Mouse (Mus musculus) liver, embryonic 14.5 days (tissue): ENCODE measurements around the gene Slc22a27. TPM values are rescaled to one million over a fixed set of nuclear protein-coding genes. Genes with fewer than 3 reads are reported as not detected.
"Not testable (repeated sequence)": the region's sequence is repeated elsewhere in the genome, so short reads cannot be mapped to it uniquely, and the experiment has no call there.

ENCODE experiments used
- ATAC-seq: fragments of 200-750 bp; cut with Nextera tagmentation; 2 replicates; pipeline ENCODE4 v1.8.0; 2017; ENCODE audit warnings: moderate number of reproducible peaks, mild to moderate bottlenecking, moderate library complexity; ENCODE audit not compliant: insufficient read depth
- DNase-seq, 3 experiments: peaks; one replicate each; pipeline ENCODE4 v3.0.0-alpha.2; 2012 to 2013; ENCODE audit warnings: low read depth in 3 of 3, low spot score in 3 of 3
- H3K27ac ChIP-seq: fragments of 300-500 bp; sonication (generic); 2 replicates; pipeline ENCODE4 v1.5.1; 2014; ENCODE audit warnings: moderate library complexity, mild to moderate bottlenecking, control low read depth, inconsistent platforms
- H3K27me3 ChIP-seq: fragments of 300-500 bp; sonication (generic); 2 replicates; pipeline ENCODE4 v1.6.1; 2014; ENCODE audit warnings: mild to moderate bottlenecking, low read length, moderate library complexity; ENCODE audit not compliant: control insufficient read depth, insufficient read depth
- H3K36me3 ChIP-seq: fragments of 300-500 bp; sonication (generic); replicated peaks from 2 replicates; pipeline ENCODE4 v1.6.1; 2014; ENCODE audit warnings: low read depth; ENCODE audit not compliant: control insufficient read depth, insufficient read depth
- H3K4me1 ChIP-seq, 2 experiments: fragments of 200-500 bp in 1 of 2; fragments of 300-500 bp in 1 of 2; sonication (generic) in 1 of 2; replicated peaks; 2 replicates each; pipeline ENCODE4 v1.6.1; 2012 to 2014; ENCODE audit warnings: antibody characterized with exemption in 1 of 2, inconsistent platforms in 1 of 2, low read length in 1 of 2; ENCODE audit not compliant: control insufficient read depth in 2 of 2, insufficient read depth in 2 of 2
- H3K4me2 ChIP-seq: fragments of 300-500 bp; sonication (generic); 2 replicates; pipeline ENCODE4 v1.6.1; 2014; ENCODE audit warnings: low read depth, mild to moderate bottlenecking, control low read depth, moderate library complexity
- H3K4me3 ChIP-seq, 2 experiments: fragments of 200-500 bp in 1 of 2; fragments of 300-500 bp in 1 of 2; sonication (generic) in 1 of 2; 2 replicates each; pipeline ENCODE4 v1.5.1; 2012 to 2014; ENCODE audit warnings: low read depth in 2 of 2, low read length in 2 of 2, mild to moderate bottlenecking in 2 of 2, control low read depth in 1 of 2, inconsistent platforms in 1 of 2, moderate library complexity in 1 of 2; ENCODE audit not compliant: insufficient read depth in 1 of 2
- H3K9ac ChIP-seq: fragments of 300-500 bp; sonication (generic); replicated peaks from 2 replicates; pipeline ENCODE4 v1.6.1; 2014; ENCODE audit warnings: mild to moderate bottlenecking, control low read depth, moderate library complexity
- H3K9me3 ChIP-seq: fragments of 300-500 bp; sonication (generic); 2 replicates; pipeline ENCODE4 v1.6.1; 2016; ENCODE audit warnings: low read length, mixed read lengths; ENCODE audit not compliant: control insufficient read depth
- CTCF ChIP-seq: IDR thresholded peaks from 2 replicates; pipeline ENCODE4 v1.5.1; 2016; ENCODE audit warnings: antibody characterized with exemption, low read depth, control low read depth
- EP300 ChIP-seq: IDR thresholded peaks from 2 replicates; pipeline ENCODE4 v1.6.1; 2016; ENCODE audit warnings: antibody characterized with exemption, low read depth
- WGBS: fragments of 180-500 bp; shearing (Covaris S2); extraction: QIAGEN DNeasy Blood & Tissue Kit; methylation state at CpG from one replicate; pipeline ENCODE4 v1.1.7; 2014; ENCODE audit not compliant: insufficient replicate concordance; 5-methylcytosine and 5-hydroxymethylcytosine counted together
- polyA plus RNA-seq, 2 experiments: library from polyadenylated mRNA; depleted of rRNA in 1 of 2; stranded (reverse) in 1 of 2; unstranded in 1 of 2; fragments of >200 nt; fragmentation: Nextera tagmentation in 1 of 2; extraction: Ambion mirVana in 1 of 2; gene quantifications; 2 replicates each; pipeline versions ENCODE4 v1.2.1 to v1.2.3; 2012 to 2014

Slc22a27 gene
- 0.03 TPM in 1 of 2 replicates, not detected in the other for polyA plus RNA-seq (2012; rRNA removed)
- 0.08 and 0.14 TPM in 2 replicates for polyA plus RNA-seq (2014; fragmentation: Nextera tagmentation; extraction: Ambion mirVana)

- H3K27ac ChIP-seq, H3K4me3 ChIP-seq, H3K4me2 ChIP-seq, H3K4me1 ChIP-seq, ATAC-seq, H3K9ac ChIP-seq, H3K27me3 ChIP-seq, H3K9me3 ChIP-seq, H3K36me3 ChIP-seq, DNase-seq: not testable (repeated sequence)
- 40% methylated on average over 5 of the region's 5 CpGs for WGBS
These were observed at the start of gene Slc22a27 for GRCm38 (mm10) chr19:7965927-7966326. Gene Slc22a27 (minus strand): TSS chr19:7966027.

GRCm38 (mm10) chr19:8011596-8011995, 45.8 kb upstream of the Slc22a27 start:
- not testable (repeated sequence) for H3K4me1 ChIP-seq, H3K36me3 ChIP-seq, H3K4me2 ChIP-seq, ATAC-seq, H3K4me3 ChIP-seq, DNase-seq, H3K9ac ChIP-seq, H3K27me3 ChIP-seq, H3K9me3 ChIP-seq, H3K27ac ChIP-seq
- 71% methylated on average over 9 of the region's 9 CpGs for WGBS

- H3K4me3 ChIP-seq, H3K9me3 ChIP-seq, DNase-seq, H3K4me1 ChIP-seq, H3K27ac ChIP-seq, H3K27me3 ChIP-seq, ATAC-seq, H3K9ac ChIP-seq, H3K4me2 ChIP-seq, H3K36me3 ChIP-seq: not testable (repeated sequence)
- WGBS = 57% methylated on average over 6 of the region's 6 CpGs
These were observed 43.3 kb upstream of the Slc22a27 start for GRCm38 (mm10) chr19:8009086-8009485.

- Histone ChIP-seq H3K4me3 (no peak overlapping the region), H3K9me3 (no peaks in the 10 kb centered on the region), H3K36me3 (no peaks in the 10 kb centered on the region), H3K9ac (no peak overlapping the region), H3K4me2 (no peak overlapping the region), H3K4me1 (no peaks in the 10 kb centered on the region), H3K27me3 (no peaks in the 10 kb centered on the region), H3K27ac (no peak overlapping the region)
- ATAC-seq = no peak
- no peak for TF ChIP-seq CTCF
- no peak for TF ChIP-seq EP300
- WGBS = 41% methylated on average over 2 of the region's 2 CpGs
- no peak for DNase-seq
These were observed 2.9 kb upstream of the Slc22a27 start for GRCm38 (mm10) chr19:7968703-7969102.

- not testable (repeated sequence) for H3K9ac ChIP-seq, H3K4me3 ChIP-seq, DNase-seq, H3K4me2 ChIP-seq, H3K36me3 ChIP-seq, ATAC-seq, H3K27me3 ChIP-seq, H3K27ac ChIP-seq, H3K9me3 ChIP-seq, H3K4me1 ChIP-seq
- WGBS = 25% methylated on average over 1 of the region's 1 CpGs
These were observed 723 bp upstream of the Slc22a27 start for GRCm38 (mm10) chr19:7966550-7966949.

- H3K9ac ChIP-seq, H3K27me3 ChIP-seq, H3K36me3 ChIP-seq, ATAC-seq, H3K4me1 ChIP-seq, H3K4me2 ChIP-seq, DNase-seq, H3K27ac ChIP-seq, H3K9me3 ChIP-seq, H3K4me3 ChIP-seq: not testable (repeated sequence)
- WGBS = 79% methylated on average over 18 of the region's 18 CpGs
These were observed 26.4 kb downstream of the Slc22a27 start for GRCm38 (mm10) chr19:7939391-7939790.
